Mouse (Mus musculus): Measurements from ENCODE around the gene Ccdc138.

Gene Ccdc138

GRCm38 (mm10) chr10:58585427-58586223 lies 87.9 kb downstream of the Ccdc138 start:
- DNase-seq (ENCODE audit: low read depth): no peak

- no peak for DNase-seq (ENCODE audit: low read depth)
These were observed 96.7 kb downstream of the Ccdc138 start for GRCm38 (mm10) chr10:58594486-58594885.

- DNase-seq (ENCODE audit: low read depth): no peak
These were observed 97.4 kb downstream of the Ccdc138 start for GRCm38 (mm10) chr10:58595197-58595596.

DNA sequence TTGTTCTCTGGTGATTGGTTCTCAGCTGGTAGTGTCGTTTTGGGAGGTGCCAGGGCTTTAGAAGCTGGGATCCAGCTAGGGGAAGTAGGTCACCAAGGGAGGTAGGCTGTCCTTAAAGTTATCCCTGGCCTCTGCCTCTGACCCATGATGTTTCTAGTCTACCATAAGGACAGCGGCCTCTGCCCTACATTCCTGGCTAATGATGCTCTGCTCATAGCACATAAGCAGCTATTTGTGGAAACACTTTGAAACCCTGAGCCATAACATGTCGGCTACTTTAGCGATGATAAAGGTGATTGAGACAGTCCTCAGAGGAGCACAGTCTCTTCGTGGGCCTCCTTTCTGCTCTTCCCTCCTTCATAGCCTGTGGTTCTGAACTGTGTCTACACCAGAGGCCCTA lies 98.1 kb downstream of the Ccdc138 start:
- DNase-seq (ENCODE audit: low read depth): no peak

DNA sequence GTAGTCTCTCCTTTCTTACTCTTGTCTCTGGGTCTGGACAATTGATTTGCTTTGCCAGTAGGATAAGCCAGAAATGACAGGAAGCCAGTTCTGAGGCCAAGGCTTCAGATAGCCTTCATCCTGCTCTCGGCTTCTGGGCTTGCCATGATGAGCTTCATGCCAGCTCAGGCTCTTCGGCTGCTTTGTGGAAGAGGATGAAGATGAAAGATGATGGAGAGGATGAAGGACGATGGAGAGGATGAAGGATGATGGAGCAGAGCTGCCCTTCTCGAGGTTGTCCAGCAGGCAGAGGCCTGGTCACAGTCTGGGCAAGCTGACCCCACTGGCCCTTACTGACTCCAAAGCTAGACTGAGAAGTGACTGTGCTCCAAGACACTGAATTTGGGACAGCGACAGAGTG lies 102.4 kb downstream of the Ccdc138 start:
- no peak for DNase-seq (ENCODE audit: low read depth)

DNA sequence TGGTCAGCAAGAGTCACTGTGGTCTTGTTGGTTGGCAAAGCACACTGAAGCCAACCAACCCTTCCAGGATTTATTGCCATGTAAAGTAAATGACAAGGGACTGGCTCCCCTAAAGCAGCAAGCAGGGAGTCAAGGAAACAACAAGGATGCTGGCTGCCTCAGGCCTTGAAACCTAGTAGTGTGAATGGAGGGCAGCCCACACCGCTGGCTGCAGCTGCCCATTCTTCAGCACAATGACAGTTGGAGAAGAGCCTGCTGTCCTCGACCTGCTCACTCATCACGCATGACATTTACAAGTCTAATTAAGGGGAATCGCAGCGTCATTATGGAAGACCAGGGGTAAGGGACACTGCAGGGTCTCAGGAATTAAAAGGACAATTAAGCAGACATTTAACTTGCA lies 103.2 kb downstream of the Ccdc138 start:
- no peak for DNase-seq (ENCODE audit: low read depth)

GRCm38 (mm10) chr10:58601431-58601901 lies 103.7 kb downstream of the Ccdc138 start:
- DNase-seq (ENCODE audit: low read depth): no peak

DNA sequence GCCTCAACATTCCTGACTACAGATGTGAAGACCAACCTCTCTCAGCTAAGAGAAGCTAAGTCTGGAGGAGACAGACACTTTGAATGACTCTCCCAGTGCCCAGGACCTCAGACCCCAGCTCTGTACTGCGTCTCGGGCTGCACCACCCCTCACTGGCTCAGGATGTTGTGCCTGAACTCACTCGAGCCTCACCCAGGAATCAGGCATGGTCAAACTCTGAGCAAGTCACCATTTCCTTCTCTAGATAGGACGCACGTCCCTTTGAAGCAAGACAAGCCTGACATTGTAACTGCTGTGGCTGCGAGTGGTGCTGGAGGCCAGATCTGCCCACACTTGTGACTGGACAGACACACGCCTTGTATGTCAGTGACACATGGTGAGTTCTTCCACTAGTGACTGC lies 104.2 kb downstream of the Ccdc138 start:
- DNase-seq (ENCODE audit: low read depth): no peak

GRCm38 (mm10) chr10:58604779-58605178 lies 107.0 kb downstream of the Ccdc138 start:
- no peak for DNase-seq (ENCODE audit: low read depth)

GRCm38 (mm10) chr10:58606356-58606755 lies 108.6 kb downstream of the Ccdc138 start:
- DNase-seq (ENCODE audit: low read depth): no peak

GRCm38 (mm10) chr10:58608858-58609257 lies 111.1 kb downstream of the Ccdc138 start:
- DNase-seq (ENCODE audit: low read depth): no peak

- no peak for DNase-seq (ENCODE audit: low read depth)
These were observed 112.9 kb downstream of the Ccdc138 start for GRCm38 (mm10) chr10:58610484-58611261.

DNA sequence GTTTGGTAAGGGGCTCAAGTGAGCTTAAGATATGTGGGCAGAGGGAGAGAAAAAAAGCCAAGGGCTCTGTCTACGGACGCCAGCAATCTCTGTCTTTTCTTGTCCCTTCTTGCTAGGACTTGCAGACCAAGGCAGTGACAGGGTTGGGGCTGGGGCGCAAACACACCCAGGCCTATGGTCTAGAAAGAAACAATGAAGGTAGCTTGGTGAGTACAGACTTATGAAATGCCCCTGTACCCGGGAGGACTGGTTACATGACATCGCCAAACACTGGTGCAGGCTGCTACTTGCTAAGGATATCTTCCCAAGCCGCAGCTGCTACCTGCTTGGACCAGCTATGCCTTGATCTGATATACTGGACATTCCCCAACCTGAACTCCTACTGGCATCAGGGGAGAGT lies 116.9 kb downstream of the Ccdc138 start:
- DNase-seq (ENCODE audit: low read depth): no peak

DNA sequence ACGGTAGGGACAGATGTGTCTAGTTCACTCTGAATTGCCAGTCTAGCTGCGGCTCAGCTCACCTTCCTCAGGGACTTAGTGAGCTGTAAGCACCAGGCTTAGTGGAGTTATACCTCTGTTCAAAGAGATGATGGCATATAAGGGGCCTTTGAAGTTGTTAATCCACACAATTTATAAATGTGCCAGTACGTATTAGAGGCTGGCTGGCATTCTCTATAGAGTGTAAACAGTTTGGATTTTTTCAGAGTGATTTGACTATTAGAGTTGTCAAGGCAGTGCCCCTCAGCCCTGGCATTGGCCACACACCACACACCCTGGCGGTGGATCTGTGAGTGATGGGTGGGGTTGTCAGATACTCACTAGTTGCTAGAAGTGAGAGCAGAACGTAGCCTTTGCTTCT lies 118.8 kb downstream of the Ccdc138 start:
- no peak for DNase-seq (ENCODE audit: low read depth)

DNA sequence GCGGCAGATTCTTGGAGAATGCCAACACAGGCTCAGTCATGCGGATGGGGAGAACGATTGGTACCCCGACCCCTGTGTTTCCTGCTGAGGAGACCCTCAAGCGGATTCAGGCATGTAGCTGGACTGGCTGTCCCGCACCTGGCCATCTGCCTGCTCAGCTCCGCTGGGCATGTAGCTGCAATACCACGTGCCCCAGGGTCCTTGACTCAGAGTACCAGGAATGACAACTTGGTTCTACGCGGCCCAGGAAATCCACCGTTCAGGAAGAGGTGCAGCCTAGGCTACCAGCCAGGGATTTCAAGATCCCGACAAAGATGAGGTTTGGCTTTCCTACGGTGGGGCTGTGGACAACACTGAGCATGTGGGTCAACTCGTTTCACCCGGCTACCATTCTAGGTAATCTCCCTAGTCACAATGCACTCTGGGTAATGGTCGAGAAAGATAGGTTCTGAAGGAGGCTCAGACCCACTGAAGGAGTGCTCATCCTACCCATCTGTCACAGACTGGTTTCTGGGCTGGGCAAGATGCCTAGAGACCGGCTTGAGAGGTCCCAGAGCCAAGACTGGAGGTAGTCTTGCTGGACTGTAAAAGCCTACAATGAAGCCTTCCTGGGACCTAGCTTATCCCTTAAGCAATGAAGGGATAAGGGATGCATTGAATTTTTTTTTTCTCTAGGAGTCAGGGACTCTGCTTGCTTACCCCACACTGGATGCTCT lies 120.9 kb downstream of the Ccdc138 start:
- no peak for DNase-seq (ENCODE audit: low read depth)

- DNase-seq (ENCODE audit: low read depth): no peak
These were observed 121.5 kb downstream of the Ccdc138 start for GRCm38 (mm10) chr10:58619266-58619665.

GRCm38 (mm10) chr10:58624848-58625711 lies 127.3 kb downstream of the Ccdc138 start:
- DNase-seq (ENCODE audit: low read depth): no peak
